Mouse (Mus musculus) MEL (cell line): Measurements from ENCODE around the gene Gpr146.

ENCODE experiments used
- CHD1 ChIP-seq: IDR thresholded peaks from 2 replicates; pipeline ENCODE4 v1.6.1; 2012; ENCODE audit warnings: low read depth, mild to moderate bottlenecking, inconsistent platforms, low read length, improper control_type of control experiment
- CTCF ChIP-seq, 3 experiments: IDR thresholded peaks in 2 of 3; conservative IDR thresholded peaks in 1 of 3; 2 replicates each; pipeline ENCODE4 v1.5.1; 2011 to 2012; ENCODE audit warnings: low read length in 3 of 3, low read depth in 2 of 3, mild to moderate bottlenecking in 2 of 3, improper control_type of control experiment in 1 of 3, inconsistent platforms in 1 of 3, mixed read lengths in 1 of 3, moderate library complexity in 1 of 3; ENCODE audit not compliant: control insufficient read depth in 1 of 3, insufficient read depth in 1 of 3, poor library complexity in 1 of 3, severe bottlenecking in 1 of 3
- ELF1 ChIP-seq: IDR thresholded peaks from 2 replicates; pipeline ENCODE4 v1.6.1; 2014; ENCODE audit warnings: low read depth, mild to moderate bottlenecking, inconsistent platforms, low read length, improper control_type of control experiment, moderate library complexity
- EP300 ChIP-seq, 2 experiments: IDR thresholded peaks; 2 replicates each; pipeline ENCODE4 v1.6.1; 2011; ENCODE audit warnings: improper control_type of control experiment in 2 of 2, low read length in 2 of 2, low read depth in 1 of 2, mild to moderate bottlenecking in 1 of 2
- MAFK ChIP-seq: IDR thresholded peaks from 2 replicates; pipeline ENCODE4 v1.6.1; 2011; ENCODE audit warnings: low read depth, mild to moderate bottlenecking, low read length, improper control_type of control experiment, borderline replicate concordance
- MEF2A ChIP-seq: IDR thresholded peaks from 2 replicates; pipeline ENCODE4 v1.6.1; 2014; ENCODE audit warnings: low read depth, mild to moderate bottlenecking, inconsistent platforms, low read length, improper control_type of control experiment; ENCODE audit not compliant: poor library complexity, insufficient replicate concordance, severe bottlenecking; ENCODE audit errors: extremely low read depth
- NRF1 ChIP-seq: IDR thresholded peaks from 2 replicates; pipeline ENCODE4 v1.6.1; 2014; ENCODE audit warnings: low read depth, mild to moderate bottlenecking, inconsistent platforms, low read length, improper control_type of control experiment, moderate library complexity; ENCODE audit not compliant: poor library complexity, insufficient read depth, severe bottlenecking
- POLR2A ChIP-seq, 2 experiments: IDR thresholded peaks; 2 replicates each; pipeline ENCODE4 v1.6.1; 2011 to 2012; ENCODE audit warnings: low read length in 2 of 2, mild to moderate bottlenecking in 2 of 2, control low read depth in 1 of 2, improper control_type of control experiment in 1 of 2, low read depth in 1 of 2, moderate library complexity in 1 of 2; ENCODE audit not compliant: control insufficient read depth in 1 of 2, insufficient read depth in 1 of 2, poor library complexity in 1 of 2
- TBP ChIP-seq: IDR thresholded peaks from 2 replicates; pipeline ENCODE4 v1.8.0; 2011; ENCODE audit warnings: low read depth, low read length, improper control_type of control experiment
- UBTF ChIP-seq: IDR thresholded peaks from 2 replicates; pipeline ENCODE4 v1.6.1; 2012; ENCODE audit warnings: low read depth, mild to moderate bottlenecking, inconsistent platforms, low read length, improper control_type of control experiment, moderate library complexity, borderline replicate concordance; ENCODE audit not compliant: insufficient read depth
- USF1 ChIP-seq: IDR thresholded peaks from 2 replicates; pipeline ENCODE4 v1.6.1; 2014; ENCODE audit warnings: low read depth, mild to moderate bottlenecking, inconsistent platforms, low read length, improper control_type of control experiment, moderate library complexity
- USF2 ChIP-seq, 2 experiments: IDR thresholded peaks; 2 replicates each; pipeline ENCODE4 v1.6.1; 2011 to 2012; ENCODE audit warnings: improper control_type of control experiment in 2 of 2, low read length in 2 of 2, borderline replicate concordance in 1 of 2, inconsistent platforms in 1 of 2, low read depth in 1 of 2, mild to moderate bottlenecking in 1 of 2; ENCODE audit not compliant: insufficient read depth in 1 of 2
- ZC3H11A ChIP-seq: IDR thresholded peaks from 2 replicates; pipeline ENCODE4 v1.6.1; 2012; ENCODE audit warnings: low read depth, mild to moderate bottlenecking, inconsistent platforms, low read length, improper control_type of control experiment
- ZMIZ1 ChIP-seq: IDR thresholded peaks from 2 replicates; pipeline ENCODE4 v1.6.1; 2012; ENCODE audit warnings: low read depth, mild to moderate bottlenecking, inconsistent platforms, low read length, improper control_type of control experiment, moderate library complexity

DNA sequence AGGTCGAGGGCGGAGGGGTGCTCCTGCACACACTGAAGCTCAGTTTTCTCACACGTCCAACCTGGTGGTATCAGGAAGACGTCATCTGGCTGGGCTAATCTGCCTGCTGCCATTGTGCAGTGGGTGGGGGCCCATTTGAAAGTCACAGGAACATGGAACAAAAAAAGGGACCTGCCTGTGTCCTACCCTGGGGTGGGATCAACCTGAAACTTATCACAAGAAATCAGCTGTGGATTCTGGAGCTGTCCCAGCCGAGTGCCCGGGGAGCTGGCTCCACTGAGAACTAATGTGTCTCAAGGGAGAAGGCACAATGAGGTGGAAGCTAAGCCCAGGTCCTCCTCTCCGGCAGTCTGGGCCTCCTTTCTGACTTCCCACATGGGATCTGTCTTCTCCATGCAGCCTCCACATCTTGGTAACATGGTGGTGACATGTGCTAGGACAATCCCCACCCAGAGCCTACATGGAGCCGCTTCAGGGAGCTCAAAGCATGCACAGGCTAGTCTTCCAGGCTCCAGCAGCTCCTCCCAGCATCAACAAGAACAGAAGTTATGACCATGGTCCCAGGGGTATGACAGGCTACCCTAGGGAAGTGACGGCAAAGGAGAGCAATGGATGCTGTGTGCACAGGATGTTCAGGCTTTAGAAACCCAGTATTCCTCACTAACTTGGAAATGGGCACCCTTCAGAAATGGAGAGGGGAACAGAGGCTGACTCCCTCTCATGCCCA is 56.5 kb downstream of the Gpr146 start:
- TF ChIP-seq USF2 (IDR thresholded peaks at IDR 0.05; ENCODE audit: borderline replicate concordance in 1 of 2, insufficient read depth in 1 of 2, low read depth in 1 of 2, low read length in 2 of 2) (no peak), TBP (no peak), CHD1 (no peak), CTCF (IDR thresholded peaks at IDR 0.05 in 2 of 3, conservative IDR thresholded peaks at IDR 0.05 in 1 of 3; ENCODE audit: control insufficient read depth in 1 of 3, insufficient read depth in 1 of 3, low read depth in 2 of 3, low read length in 3 of 3, poor library complexity in 1 of 3, severe bottlenecking in 1 of 3) (no peak), ELF1 (no peak), MEF2A (no peak), MAFK (no peak), ZMIZ1 (no peak), POLR2A (IDR thresholded peaks at IDR 0.05; ENCODE audit: control insufficient read depth in 1 of 2, insufficient read depth in 1 of 2, low read depth in 1 of 2, low read length in 2 of 2, poor library complexity in 1 of 2) (no peak), USF1 (no peak), ZC3H11A (no peak), NRF1 (no peak), UBTF (no peak), EP300 (IDR thresholded peaks at IDR 0.05; ENCODE audit: low read depth in 1 of 2, low read length in 2 of 2) (no peak)
